Mouse (Mus musculus) central nervous system, embryonic 18 days (tissue): Measurements from ENCODE around the gene Tpm4. TPM values are rescaled to one million over a fixed set of nuclear protein-coding genes. Genes with fewer than 3 reads are reported as not detected.

Source experiments
- polyA plus RNA-seq: library from polyadenylated mRNA; depleted of rRNA; stranded (reverse); fragments of >200 nt; gene quantifications from 2 replicates; pipeline ENCODE4 v1.2.3, GENCODE M21; 2012; rRNA removed

The Tpm4 gene
- 121 and 125 TPM in 2 replicates for polyA plus RNA-seq

GRCm38 (mm10) chr8:72134756-72135445 lies at the start of gene Tpm4:
Tpm4 (plus strand) TSS chr8:72134975.

DNA sequence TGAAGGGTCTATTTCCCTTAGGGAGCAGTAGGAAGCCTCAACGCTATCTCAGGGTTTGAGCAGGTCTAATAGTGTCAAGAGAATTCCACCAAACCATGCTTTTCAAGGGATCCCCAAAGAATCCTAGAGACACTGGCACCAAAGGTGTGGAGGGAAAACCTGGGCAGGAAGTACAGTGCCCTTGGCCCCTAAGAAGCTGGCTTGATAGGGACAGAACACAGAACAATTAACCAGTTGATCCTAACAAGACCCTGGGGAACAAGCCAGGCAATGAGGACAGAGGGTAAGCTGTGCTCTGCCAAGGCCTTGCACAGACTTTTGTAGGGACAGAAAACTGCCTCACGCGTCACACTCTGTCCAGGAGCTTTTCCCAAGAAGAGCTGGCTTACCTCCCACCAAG lies 28.0 kb upstream of the Tpm4 start, which contains the start of gene Olfr374:
TSS of gene Olfr374 (plus strand) at position 301 of the 400 bp plus-strand sequence.

GRCm38 (mm10) chr8:72160707-72161697 lies 26.2 kb downstream of the Tpm4 start, which contains the start of gene Rab8a:
Rab8a (plus strand) TSS chr8:72161200.

GRCm38 (mm10) chr8:72189417-72190214 lies 54.8 kb downstream of the Tpm4 start, which contains the start of gene Hsh2d:
Hsh2d (plus strand) TSS chr8:72189638.

Other genes starting within 250 kb of the Tpm4 start
- 11.0 and 11.7 TPM in 2 replicates for gene Zfp882, start 226.4 kb upstream of the Tpm4 start, polyA plus RNA-seq
- gene Zfp617, start 226.3 kb upstream of the Tpm4 start, polyA plus RNA-seq, result 18.4 and 20.8 TPM in 2 replicates
- 21.4 and 22.4 TPM in 2 replicates for gene Zfp961, start 183.9 kb upstream of the Tpm4 start, polyA plus RNA-seq
- 0.06 and 0.16 TPM in 2 replicates for gene Cyp4f18, start 125.3 kb upstream of the Tpm4 start, polyA plus RNA-seq
- not detected in 2 replicates for gene Olfr372, start 93.8 kb upstream of the Tpm4 start, polyA plus RNA-seq
- gene Olfr373, start 51.8 kb upstream of the Tpm4 start, polyA plus RNA-seq, result not detected in 2 replicates
- not detected in 2 replicates for gene Olfr374, start 27.9 kb upstream of the Tpm4 start, polyA plus RNA-seq
- gene Rab8a, start 26.2 kb downstream of the Tpm4 start, polyA plus RNA-seq, result 89.8 and 93.6 TPM in 2 replicates
- gene Hsh2d, start 54.7 kb downstream of the Tpm4 start, polyA plus RNA-seq, result 0.05 and 0.09 TPM in 2 replicates
- not detected in 2 replicates for gene Cib3, start 77.9 kb downstream of the Tpm4 start, polyA plus RNA-seq
- gene Gm11034, start 78.7 kb downstream of the Tpm4 start, polyA plus RNA-seq, result not detected in 2 replicates
- gene Fam32a, start 84.8 kb downstream of the Tpm4 start, polyA plus RNA-seq, result 90.0 and 91.8 TPM in 2 replicates
- gene Ap1m1, start 105.0 kb downstream of the Tpm4 start, polyA plus RNA-seq, result 220 and 234 TPM in 2 replicates
- 12.4 and 15.5 TPM in 2 replicates for gene Gm10282, start 170.3 kb downstream of the Tpm4 start, polyA plus RNA-seq
- 7.6 and 8.7 TPM in 2 replicates for gene Klf2, start 184.1 kb downstream of the Tpm4 start, polyA plus RNA-seq